Mouse (Mus musculus) ovary, postnatal 36 days (tissue): ENCODE results near the gene Mgam.
"Not testable (repeated sequence)": the region's sequence is repeated elsewhere in the genome, so short reads cannot be mapped to it uniquely, and the experiment has no call there.

Experiments
- DNase-seq: peaks from one replicate; pipeline ENCODE4 v3.0.0; 2022; ENCODE audit warnings: low spot score, mixed read lengths

Mgam gene

DNA sequence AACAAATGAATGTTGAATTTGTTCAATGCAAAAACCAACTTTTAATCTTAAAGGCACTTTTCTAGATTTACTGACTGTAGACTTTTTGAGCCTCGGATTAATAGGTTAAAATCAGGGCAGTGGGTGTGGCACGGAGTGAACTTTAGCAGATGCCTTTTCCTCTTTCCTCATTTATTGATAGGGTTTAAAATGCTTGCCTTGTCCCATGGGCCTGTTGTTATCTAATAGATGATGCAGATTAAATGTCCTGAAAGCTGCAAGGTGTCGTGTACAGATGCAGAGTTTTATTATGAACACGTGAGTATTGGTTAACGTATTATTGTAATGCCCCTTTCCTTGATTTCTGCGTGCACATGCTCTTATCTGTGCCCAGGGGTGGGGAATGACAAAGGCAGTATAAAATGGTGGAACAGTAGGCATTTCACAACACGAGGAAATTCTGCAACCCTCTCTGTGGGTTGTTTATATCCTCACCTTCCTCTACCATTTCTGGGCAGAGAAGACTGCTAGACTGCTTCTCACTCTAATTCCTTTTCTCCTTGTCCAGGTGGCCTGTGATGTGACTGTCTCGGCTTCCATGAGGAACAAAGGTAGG lies at the start of gene Mgam:
TSS of gene Mgam (plus strand) at position 426 of the 595 bp plus-strand sequence.
- no peak for DNase-seq

DNA sequence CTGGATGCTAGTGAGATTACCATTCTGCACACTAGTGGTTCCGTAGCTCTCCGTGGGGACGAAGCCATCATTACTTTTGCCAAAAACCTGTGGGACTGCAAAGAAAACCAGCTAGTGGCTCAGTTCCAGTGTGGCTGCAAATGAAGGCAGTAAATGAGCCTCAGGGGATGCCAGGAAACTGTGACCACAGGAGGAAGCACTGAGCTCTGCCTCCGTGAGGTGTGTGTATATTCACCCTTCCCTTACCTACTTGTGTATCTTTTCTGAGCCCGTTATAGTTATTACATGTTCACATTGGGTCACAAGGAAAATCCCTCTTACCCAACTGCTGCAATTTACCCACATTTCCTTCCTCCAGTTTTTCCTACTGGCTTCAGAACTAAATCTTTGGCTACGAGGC lies 44.3 kb upstream of the Mgam start:
- DNase-seq: no peak

DNA sequence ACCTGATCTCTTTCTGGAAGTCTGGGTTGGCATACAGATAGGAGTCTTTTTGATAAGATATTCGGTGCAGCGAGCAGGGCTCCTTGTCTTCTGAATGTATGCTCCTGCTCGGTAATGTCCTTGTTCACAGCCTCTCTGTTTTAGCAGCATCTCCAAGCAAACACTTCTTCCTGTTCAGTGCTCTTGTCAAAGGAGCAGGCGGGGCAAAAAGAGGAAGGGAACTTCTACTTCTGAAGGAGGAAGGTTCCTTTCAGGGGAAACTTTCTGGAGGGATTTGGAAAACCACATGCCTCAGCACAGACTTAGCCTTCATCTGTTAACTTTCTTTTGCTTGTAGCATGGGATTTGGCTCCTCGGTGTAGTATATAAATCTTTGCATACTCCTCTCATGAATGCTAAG lies 43.0 kb upstream of the Mgam start, which contains the start of gene Clec5a:
TSS of gene Clec5a (minus strand) at position 177 of the 400 bp plus-strand sequence.
- DNase-seq: no peak

- DNase-seq: no peak
These were observed 40.3 kb upstream of the Mgam start for GRCm38 (mm10) chr6:40588346-40588745.

DNA sequence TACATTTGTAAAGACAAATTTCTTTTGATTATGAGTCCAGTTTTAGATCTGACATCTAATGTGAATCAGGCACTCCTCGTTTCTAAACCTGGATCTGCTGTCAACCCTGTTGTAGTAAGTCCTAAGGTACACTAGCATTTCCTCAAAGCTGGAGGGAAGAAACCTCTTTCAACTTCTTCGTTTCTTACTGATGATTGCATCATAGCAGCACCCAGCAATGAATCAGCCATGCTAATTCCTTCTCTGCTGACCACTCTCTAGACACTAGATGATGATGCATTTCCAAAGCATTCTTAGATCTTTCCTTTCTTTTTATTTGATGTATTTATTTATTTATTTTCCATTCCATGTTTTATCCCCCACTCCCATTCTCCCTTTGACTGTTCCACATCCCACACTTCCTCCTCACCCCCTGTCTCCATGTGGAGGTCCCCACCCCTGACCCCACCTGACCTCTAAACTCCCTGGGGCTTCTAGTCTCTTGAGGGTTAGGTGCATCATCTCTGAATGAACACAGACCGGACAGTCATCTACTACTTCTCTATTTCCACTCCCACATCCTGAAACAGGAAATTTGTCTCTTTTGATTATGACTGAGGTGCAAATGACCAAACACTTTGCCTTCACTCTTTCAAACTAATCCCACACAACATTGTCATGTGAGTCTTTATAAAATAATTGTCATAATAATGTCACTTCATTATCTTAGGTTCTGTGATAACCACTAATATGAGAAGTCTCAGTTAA lies 33.7 kb upstream of the Mgam start:
- DNase-seq: no peak

DNA sequence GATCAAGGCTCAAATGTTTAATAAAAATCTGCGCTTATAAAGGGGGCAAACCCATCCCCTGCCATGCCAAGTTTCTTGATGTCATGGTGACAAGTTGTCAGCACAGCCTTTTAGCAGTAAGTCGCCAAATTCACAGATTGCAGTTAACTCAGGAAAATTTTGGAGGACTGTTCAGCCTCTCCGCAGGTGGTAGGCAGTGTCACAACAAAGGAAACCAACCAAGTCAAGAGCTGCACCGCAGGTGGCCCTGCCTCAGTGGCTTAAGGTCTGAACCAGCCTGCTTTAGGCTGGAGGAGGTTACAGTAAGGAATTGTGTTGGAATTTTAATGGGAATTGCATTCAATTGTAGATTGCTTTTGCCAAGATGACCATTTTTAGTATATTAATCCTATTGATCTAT lies 30.1 kb upstream of the Mgam start:
- DNase-seq: not testable (repeated sequence)

DNA sequence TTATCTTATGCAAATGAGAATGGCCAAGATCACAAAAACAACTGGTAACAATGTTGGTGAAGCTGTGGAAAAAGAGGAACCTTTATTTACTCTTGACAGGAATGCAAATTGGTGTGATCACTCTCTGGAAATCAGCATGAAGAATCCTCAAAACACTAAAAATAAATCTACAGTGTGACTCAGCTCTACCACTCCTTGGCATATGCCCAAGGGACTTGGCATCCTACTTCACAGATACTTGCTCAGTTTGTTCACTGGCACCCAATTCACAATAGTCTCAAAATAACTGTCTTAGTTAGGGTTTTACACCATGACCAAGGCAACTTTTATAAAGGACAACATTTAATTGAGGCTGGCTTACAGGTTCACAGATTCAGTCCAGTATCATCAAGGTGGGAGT lies 21.2 kb upstream of the Mgam start:
- no peak for DNase-seq

GRCm38 (mm10) chr6:40610244-40610643 lies 18.4 kb upstream of the Mgam start:
- no peak for DNase-seq

DNA sequence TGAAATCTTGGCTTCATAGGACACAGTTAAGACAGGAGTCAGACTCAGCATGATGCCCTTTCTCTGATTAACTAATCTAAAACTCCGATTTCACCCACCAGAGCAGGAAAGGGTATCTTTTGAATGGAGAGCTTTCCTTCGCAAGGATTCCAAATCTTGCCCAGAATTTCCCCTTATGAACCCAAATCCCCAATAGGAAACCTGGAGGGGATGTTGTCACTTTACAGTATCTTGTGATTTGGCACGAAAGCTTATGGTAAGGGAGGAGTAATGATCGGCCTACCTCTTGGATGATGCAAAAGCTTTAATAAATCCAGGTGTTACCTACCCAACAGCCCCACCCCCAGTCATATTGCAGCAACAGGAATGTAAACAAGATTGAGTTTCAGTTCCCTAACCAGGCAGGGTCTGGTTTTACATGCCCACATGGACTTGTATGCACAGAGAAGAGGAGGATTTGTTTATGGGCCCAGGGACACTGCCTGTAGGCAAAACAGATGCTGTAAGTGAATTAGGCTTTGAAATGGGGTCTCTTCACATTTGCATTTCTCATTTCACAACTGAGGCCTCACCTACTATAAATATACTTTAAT lies 15.3 kb upstream of the Mgam start, which contains the start of gene Tas2r138:
TSS of gene Tas2r138 (minus strand) at position 51 of the 593 bp plus-strand sequence.
- DNase-seq: no peak

- peak; percentile 57 for DNase-seq
These were observed 10.7 kb upstream of the Mgam start for GRCm38 (mm10) chr6:40617965-40618364.

DNA sequence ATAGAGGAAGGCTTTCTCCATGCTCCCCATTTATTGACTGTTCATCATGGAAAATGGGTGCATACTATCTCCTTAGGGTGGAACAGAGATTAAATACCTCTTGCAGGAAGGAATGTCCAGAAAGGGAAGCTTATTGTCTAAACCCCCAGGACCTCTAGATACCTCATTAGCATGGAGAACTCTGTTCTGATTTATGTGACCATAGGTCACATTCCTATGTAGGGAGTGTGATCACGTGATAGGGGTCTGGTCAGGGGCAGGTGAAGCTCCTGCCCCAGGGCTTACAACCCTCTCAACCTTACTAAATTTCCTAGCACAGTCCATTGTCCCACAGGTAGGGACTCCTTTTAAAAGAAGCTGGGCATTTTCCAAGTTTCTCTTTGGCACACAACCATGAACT lies 2.5 kb upstream of the Mgam start:
- no peak for DNase-seq

DNA sequence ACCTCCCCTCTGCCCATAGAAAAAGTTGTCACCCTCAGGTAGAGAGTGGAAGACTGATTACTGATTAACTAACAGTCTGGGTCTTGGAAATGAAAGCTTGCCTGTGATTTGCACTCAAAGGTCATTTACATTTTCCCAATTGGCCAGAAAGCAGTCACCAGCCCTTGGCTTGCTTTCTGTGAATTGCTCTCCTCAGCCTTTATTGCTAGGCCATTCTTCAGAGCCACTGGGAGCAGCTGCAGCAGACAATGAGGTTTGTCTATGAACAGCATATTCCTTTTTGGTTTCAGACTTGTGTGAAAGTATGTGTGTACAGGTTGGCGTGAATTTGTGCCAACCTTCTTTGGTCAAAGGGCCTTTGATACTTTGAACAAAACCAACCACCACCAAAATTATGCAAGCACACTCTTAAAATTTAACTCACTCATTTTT lies 6.0 kb downstream of the Mgam start:
- DNase-seq: no peak

DNA sequence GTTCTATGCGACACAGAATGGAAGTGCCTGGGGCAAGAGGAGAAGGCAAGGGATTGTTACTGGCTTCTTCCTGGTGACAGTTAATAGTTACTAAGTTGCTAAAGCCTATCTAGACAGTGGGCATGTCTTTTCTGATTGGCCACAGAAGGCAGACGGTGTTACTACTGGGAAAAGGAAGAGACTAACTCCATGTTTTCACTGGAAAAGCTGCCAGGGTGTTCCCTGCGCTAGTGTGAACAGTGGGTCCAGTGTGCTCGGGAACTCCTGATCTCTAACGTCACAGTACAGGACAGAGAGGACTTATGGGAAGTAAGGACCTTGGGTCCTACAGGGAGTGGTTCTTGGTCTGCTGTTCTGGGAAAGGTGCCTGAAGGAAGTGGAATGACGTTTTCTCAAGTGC lies 6.9 kb downstream of the Mgam start:
- no peak for DNase-seq

- DNase-seq: no peak
These were observed 9.1 kb downstream of the Mgam start for GRCm38 (mm10) chr6:40637755-40638154.

DNA sequence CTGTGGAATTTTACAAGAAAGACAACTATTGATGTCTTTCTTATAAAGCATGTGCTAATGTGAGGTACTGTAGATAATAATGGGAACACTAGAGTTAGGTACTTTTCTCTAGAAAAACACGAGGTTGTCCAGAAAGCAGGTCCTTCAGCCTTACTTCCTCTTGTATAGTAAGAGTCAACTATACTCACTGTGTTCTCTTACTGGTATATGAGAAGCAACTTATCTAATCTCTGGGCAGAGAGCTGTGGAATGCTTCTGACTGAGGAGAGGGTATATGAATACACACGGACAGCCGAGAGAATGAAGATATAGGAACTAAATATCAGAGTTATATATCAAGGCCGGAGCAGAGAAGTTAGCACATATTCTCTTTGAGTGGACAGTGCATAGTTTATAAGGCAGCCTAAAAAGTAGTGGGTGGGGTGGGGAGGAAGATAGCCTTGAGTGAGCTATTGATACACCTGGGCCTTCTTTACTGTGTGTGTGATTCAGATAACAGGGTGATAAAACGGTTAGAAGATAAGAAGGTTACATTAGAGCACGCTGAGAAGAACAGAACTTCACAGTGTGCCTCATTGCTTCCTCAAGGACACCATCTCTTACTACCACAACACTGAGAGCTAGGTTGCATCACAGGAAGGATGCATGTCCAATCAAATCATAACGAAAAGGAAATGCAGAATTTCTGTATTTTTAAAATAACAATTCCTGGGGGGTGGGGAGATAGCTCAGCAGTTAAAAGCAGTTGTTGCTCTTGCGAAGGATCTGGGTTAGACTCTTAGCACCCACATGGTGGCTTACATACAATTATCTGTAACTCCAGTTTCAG lies 12.3 kb downstream of the Mgam start:
- DNase-seq: no peak

GRCm38 (mm10) chr6:40645701-40646100 lies 17.1 kb downstream of the Mgam start:
- no peak for DNase-seq

DNA sequence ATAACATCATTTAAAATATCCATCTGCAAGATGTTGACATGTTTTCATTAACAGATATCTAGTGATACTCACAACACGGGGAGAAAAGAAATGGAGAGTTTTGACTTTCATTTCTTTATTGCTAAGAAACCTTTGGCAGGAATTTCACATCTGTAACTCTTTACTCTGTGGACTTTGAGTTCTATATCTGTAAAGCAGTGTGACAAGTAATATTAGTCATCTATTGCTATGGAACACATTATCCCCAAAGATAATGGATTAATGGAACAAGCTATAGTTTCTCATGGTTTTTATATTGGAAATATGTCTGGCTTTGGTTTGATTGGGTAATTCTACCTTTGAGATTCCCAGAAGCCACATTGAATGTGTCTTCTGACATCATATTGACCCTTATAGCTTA lies 22.3 kb downstream of the Mgam start:
- no peak for DNase-seq

- DNase-seq: no peak
These were observed 32.3 kb downstream of the Mgam start for GRCm38 (mm10) chr6:40660930-40661329.

- no peak for DNase-seq
These were observed 60.5 kb downstream of the Mgam start for GRCm38 (mm10) chr6:40689180-40689579.

DNA sequence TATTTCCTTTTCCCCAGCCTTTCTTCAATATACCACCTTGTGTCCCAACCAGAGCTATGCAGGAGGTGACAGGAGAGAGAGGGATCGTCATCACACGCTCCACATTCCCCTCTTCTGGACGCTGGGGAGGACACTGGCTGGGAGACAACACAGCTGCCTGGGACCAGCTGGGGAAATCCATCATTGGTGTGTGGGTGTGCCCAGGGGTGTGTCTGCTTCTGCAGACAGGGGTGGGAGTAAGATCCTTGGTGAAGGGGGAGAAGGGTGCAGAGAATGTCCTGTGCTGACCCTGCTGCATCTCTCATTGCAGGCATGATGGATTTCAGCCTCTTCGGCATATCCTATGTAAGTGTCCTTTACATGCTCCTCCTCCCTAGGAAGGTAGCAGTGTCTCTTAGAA lies 63.4 kb downstream of the Mgam start:
- not testable (repeated sequence) for DNase-seq

DNA sequence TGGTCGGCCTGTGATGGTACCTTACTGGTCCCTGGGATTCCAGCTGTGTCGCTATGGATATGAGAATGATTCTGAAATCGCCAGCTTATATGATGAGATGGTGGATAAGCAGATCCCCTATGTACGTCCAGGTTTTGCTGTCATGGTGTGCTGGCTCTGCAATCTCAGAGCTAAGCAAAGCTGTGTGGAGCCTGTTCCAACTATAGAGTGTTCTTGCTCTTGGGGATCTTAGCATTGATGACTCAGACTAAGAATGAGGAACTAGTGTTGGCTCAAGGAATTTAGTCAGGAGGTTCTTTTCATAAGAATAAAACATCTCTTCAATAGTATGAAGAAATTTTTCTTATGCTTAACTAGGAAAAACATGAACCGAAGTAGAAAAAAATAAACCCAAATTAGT lies 84.9 kb downstream of the Mgam start:
- not testable (repeated sequence) for DNase-seq

- no peak for DNase-seq
These were observed 87.1 kb downstream of the Mgam start for GRCm38 (mm10) chr6:40715705-40716104.
